Mouse (Mus musculus): ENCODE data around the gene Gse1.

GRCm38 (mm10) chr8:120228781-120229573 is 721 bp downstream of the Gse1 start:
- no peak for TF ChIP-seq MAFK (IDR thresholded peaks at IDR 0.05; ENCODE audit: insufficient read depth, low read depth, low read length)
- no peak for TF ChIP-seq ZC3H11A (IDR thresholded peaks at IDR 0.05; ENCODE audit: borderline replicate concordance, low read depth, low read length)
- TF ChIP-seq CHD2 (IDR thresholded peaks at IDR 0.05; ENCODE audit: low read depth, low read length) = no peak
